Mouse (Mus musculus) forebrain, embryonic 14.5 days (tissue): ENCODE data around the gene Galnt2. TPM values are rescaled to one million over a fixed set of nuclear protein-coding genes. Genes with fewer than 3 reads are reported as not detected.

ENCODE experiments used
- ATAC-seq: fragments of 200-750 bp; cut with Nextera tagmentation; 2 replicates; pipeline ENCODE4 v1.8.0; 2017; ENCODE audit warnings: mild to moderate bottlenecking, moderate library complexity
- DNase-seq: peaks from one replicate; pipeline ENCODE4 v3.0.0-alpha.2; 2015; ENCODE audit warnings: low spot score
- H3K27ac ChIP-seq: fragments of 300-500 bp; sonication (generic); 2 replicates; pipeline ENCODE4 v1.5.1; 2014; ENCODE audit warnings: low read depth, mild to moderate bottlenecking, control low read depth, low read length, moderate library complexity
- H3K27me3 ChIP-seq: fragments of 300-500 bp; sonication (generic); replicated peaks from 2 replicates; pipeline ENCODE4 v1.6.1; 2014; ENCODE audit warnings: low read length, control low read depth, mixed read lengths; ENCODE audit not compliant: control insufficient read depth, insufficient read depth
- H3K36me3 ChIP-seq: fragments of 300-500 bp; sonication (generic); 2 replicates; pipeline ENCODE4 v1.6.1; 2014; ENCODE audit warnings: low read length, control low read depth; ENCODE audit not compliant: control insufficient read depth, insufficient read depth
- H3K4me1 ChIP-seq: fragments of 300-500 bp; sonication (generic); 2 replicates; pipeline ENCODE4 v1.6.1; 2014; ENCODE audit warnings: antibody characterized with exemption, low read length, control low read depth; ENCODE audit not compliant: control insufficient read depth, insufficient read depth
- H3K4me2 ChIP-seq: fragments of 300-500 bp; sonication (generic); 2 replicates; pipeline ENCODE4 v1.6.1; 2014; ENCODE audit warnings: mild to moderate bottlenecking, control low read depth, low read length
- H3K4me3 ChIP-seq: fragments of 300-500 bp; sonication (generic); 2 replicates; pipeline ENCODE4 v1.5.1; 2014; ENCODE audit warnings: low read depth, low read length, control low read depth
- H3K9ac ChIP-seq: fragments of 300-500 bp; sonication (generic); 2 replicates; pipeline ENCODE4 v1.6.1; 2014; ENCODE audit warnings: mild to moderate bottlenecking, low read length, control low read depth, moderate library complexity
- H3K9me3 ChIP-seq: fragments of 300-500 bp; sonication (generic); replicated peaks from 2 replicates; pipeline ENCODE4 v1.6.1; 2016; ENCODE audit warnings: low read length, control low read depth, mixed read lengths; ENCODE audit not compliant: control insufficient read depth
- WGBS: fragments of 180-500 bp; shearing (Covaris S2); extraction: QIAGEN DNeasy Blood & Tissue Kit; methylation state at CpG from one replicate; pipeline ENCODE4 v1.1.7; 2014; 5-methylcytosine and 5-hydroxymethylcytosine counted together
- polyA plus RNA-seq: library from polyadenylated mRNA; unstranded; fragments of >200 nt; fragmentation: Nextera tagmentation; extraction: Ambion mirVana; gene quantifications from 2 replicates; pipeline ENCODE4 v1.2.1, GENCODE M21; 2014

The Galnt2 gene
- polyA plus RNA-seq, 1 experiment from 2014 or later = 44.3 TPM

GRCm38 (mm10) chr8:124267206-124267605 lies 36.0 kb downstream of the Galnt2 start:
- Histone ChIP-seq H3K36me3 (no peaks in the 10 kb centered on the region), H3K9me3 (no peaks in the 10 kb centered on the region), H3K4me2 (no peak overlapping the region), H3K4me3 (no peak overlapping the region), H3K27me3 (no peaks in the 10 kb centered on the region), H3K27ac (no peak overlapping the region), H3K9ac (no peak overlapping the region), H3K4me1 (peaks cover 15% of the 10 kb centered on the region)
- ATAC-seq (no peak), DNase-seq (no peak)
- 90% methylated on average over 4 of the region's 4 CpGs for WGBS

GRCm38 (mm10) chr8:124270504-124270903 lies 39.3 kb downstream of the Galnt2 start:
- H3K36me3 ChIP-seq = no peaks in the 10 kb centered on the region
- no peak overlapping the region for H3K4me2 ChIP-seq
- ATAC-seq (no peak), DNase-seq (no peak)
- H3K27me3 ChIP-seq = no peaks in the 10 kb centered on the region
- 91% methylated on average over 6 of the region's 6 CpGs for whole genome bisulfite sequencing
- no peak overlapping the region for H3K4me3 ChIP-seq
- H3K9me3 ChIP-seq = no peaks in the 10 kb centered on the region
- 0 out of 2 replicates have a peak, but pooled peaks cover 4% of the 10 kb centered on the region for H3K4me1 ChIP-seq
- H3K9ac ChIP-seq = no peak overlapping the region
- H3K27ac ChIP-seq = no peak overlapping the region

DNA sequence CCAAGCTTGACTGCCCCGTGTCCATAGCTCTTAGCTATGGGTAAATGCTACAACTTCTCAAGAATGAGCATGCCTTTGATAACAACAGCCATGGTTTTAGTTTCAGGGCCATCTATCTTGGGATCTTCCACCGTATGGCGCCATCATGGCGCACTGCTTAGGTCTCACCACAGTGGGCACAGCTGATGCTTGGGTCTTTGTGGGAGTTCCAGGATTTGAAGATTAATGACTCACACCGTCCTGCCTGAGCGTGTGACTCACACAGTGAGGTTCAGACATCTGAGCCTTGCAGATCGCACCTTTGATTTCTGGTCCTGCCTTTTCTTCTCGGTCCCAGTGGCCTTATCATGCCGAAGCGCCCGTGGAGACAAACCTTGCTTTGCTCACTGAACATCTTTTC lies 39.7 kb downstream of the Galnt2 start:
- no peak overlapping the region for H3K9ac ChIP-seq
- 0 out of 2 replicates have a peak, but pooled peaks cover 4% of the 10 kb centered on the region for H3K4me1 ChIP-seq
- H3K27ac ChIP-seq = no peak overlapping the region
- no peaks in the 10 kb centered on the region for H3K9me3 ChIP-seq
- no peaks in the 10 kb centered on the region for H3K36me3 ChIP-seq
- 90% methylated on average over 11 of the region's 11 CpGs for WGBS
- no peak for ATAC-seq
- no peak for DNase-seq
- H3K4me3 ChIP-seq = no peak overlapping the region
- no peak overlapping the region for H3K4me2 ChIP-seq
- H3K27me3 ChIP-seq = no peaks in the 10 kb centered on the region

- ATAC-seq = no peak
- Histone ChIP-seq H3K27me3 (no peaks in the 10 kb centered on the region), H3K4me1 (0 out of 2 replicates have a peak, but pooled peaks cover 4% of the 10 kb centered on the region), H3K27ac (no peak overlapping the region), H3K4me3 (no peak overlapping the region), H3K36me3 (no peaks in the 10 kb centered on the region), H3K9me3 (no peaks in the 10 kb centered on the region), H3K4me2 (no peak overlapping the region), H3K9ac (no peak overlapping the region)
- no peak for DNase-seq
- 95% methylated on average over 12 of the region's 12 CpGs for WGBS
Observed at GRCm38 (mm10) chr8:124271518-124271917, 40.3 kb downstream of the Galnt2 start.

GRCm38 (mm10) chr8:124272792-124273191 lies 41.6 kb downstream of the Galnt2 start:
- 82% methylated on average over 3 of the region's 3 CpGs for WGBS

GRCm38 (mm10) chr8:124273606-124274218 lies 42.5 kb downstream of the Galnt2 start:
- ATAC-seq = no peak
- Histone ChIP-seq H3K9ac (no peak overlapping the region), H3K4me3 (no peak overlapping the region), H3K27me3 (no peaks in the 10 kb centered on the region), H3K4me2 (no peak overlapping the region), H3K9me3 (no peaks in the 10 kb centered on the region), H3K36me3 (no peaks in the 10 kb centered on the region), H3K27ac (no peak overlapping the region), H3K4me1 (0 out of 2 replicates have a peak, but pooled peaks cover 4% of the 10 kb centered on the region)
- DNase-seq = no peak
- WGBS = 65% methylated on average over 8 of the region's 8 CpGs

More at GRCm38 (mm10) chr8:124272792-124273191, 41.6 kb downstream of the Galnt2 start:
- H3K9me3 ChIP-seq = no peaks in the 10 kb centered on the region
- H3K4me3 ChIP-seq = no peak overlapping the region
- ATAC-seq = no peak
- H3K27ac ChIP-seq = no peak overlapping the region
- H3K4me2 ChIP-seq = no peak overlapping the region
- 0 out of 2 replicates have a peak, but pooled peaks cover 4% of the 10 kb centered on the region for H3K4me1 ChIP-seq
- H3K36me3 ChIP-seq = no peaks in the 10 kb centered on the region
- no peak overlapping the region for H3K9ac ChIP-seq
- no peak for DNase-seq
- no peaks in the 10 kb centered on the region for H3K27me3 ChIP-seq

- no peak for ATAC-seq
- Histone ChIP-seq H3K9ac (no peak overlapping the region), H3K4me2 (no peak overlapping the region), H3K27ac (peak overlapping the region; percentile 33; the same call in 1 of the 2 replicates), H3K4me1 (0 out of 2 replicates have a peak, but pooled peaks cover 4% of the 10 kb centered on the region), H3K27me3 (no peaks in the 10 kb centered on the region), H3K36me3 (no peaks in the 10 kb centered on the region), H3K4me3 (no peak overlapping the region), H3K9me3 (no peaks in the 10 kb centered on the region)
- 59% methylated on average over 10 of the region's 10 CpGs for WGBS
- DNase-seq = no peak
Observed at GRCm38 (mm10) chr8:124274441-124275120, 43.4 kb downstream of the Galnt2 start.

DNA sequence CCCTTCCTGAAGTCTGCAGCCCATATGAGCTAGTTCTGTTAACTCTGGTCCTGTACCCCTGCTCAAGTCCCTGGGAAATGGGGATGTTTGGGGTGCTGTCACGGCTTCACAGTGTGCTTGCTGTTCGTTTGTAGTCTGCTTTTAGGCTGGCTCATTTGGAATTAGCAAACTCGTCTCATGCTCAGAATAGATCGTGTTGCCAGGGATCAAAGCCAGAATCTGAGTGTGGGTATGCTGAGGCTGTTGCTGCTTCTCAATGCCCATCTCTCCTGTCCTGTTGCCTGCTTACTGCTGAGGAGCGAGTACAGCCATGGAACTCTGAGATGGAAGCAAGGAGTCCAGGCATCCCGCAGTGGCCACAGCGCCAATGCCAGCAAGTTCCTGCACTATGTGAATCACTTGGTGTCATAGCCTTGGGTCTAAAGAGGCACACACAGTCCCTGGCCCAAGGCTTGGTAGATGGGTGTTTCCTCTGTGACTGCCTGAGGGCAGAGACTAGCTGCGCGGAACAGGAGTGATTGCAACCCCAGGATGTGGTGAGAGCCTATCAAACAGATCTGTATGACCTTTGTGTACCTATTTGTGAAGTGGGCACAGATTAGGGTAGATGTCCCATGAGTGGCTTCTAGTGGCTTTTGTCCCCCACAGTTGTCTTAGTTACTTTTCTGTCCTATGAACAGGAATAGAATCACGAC lies 44.3 kb downstream of the Galnt2 start:
- H3K27ac ChIP-seq = no peak overlapping the region
- 82% methylated on average over 10 of the region's 10 CpGs for WGBS
- 0 out of 2 replicates have a peak, but pooled peaks cover 4% of the 10 kb centered on the region for H3K4me1 ChIP-seq
- H3K9me3 ChIP-seq = no peaks in the 10 kb centered on the region
- DNase-seq (no peak), ATAC-seq (no peak)
- no peak overlapping the region for H3K9ac ChIP-seq
- H3K36me3 ChIP-seq = no peaks in the 10 kb centered on the region
- no peak overlapping the region for H3K4me2 ChIP-seq
- no peak overlapping the region for H3K4me3 ChIP-seq
- H3K27me3 ChIP-seq = no peaks in the 10 kb centered on the region
